Mouse (Mus musculus) granulocyte monocyte progenitor cell, adult 5-6 weeks (primary cell): ENCODE results near the gene Sdhc. TPM values are rescaled to one million over a fixed set of nuclear protein-coding genes. Genes with fewer than 3 reads are reported as not detected.
"Not testable (repeated sequence)": the region's sequence is repeated elsewhere in the genome, so short reads cannot be mapped to it uniquely, and the experiment has no call there.

Experiments used
- ATAC-seq: replicated peaks from 2 replicates; pipeline ENCODE4 v1.8.0; 2016; ENCODE audit warnings: mild to moderate bottlenecking, moderate TSS enrichment, inconsistent platforms; ENCODE audit not compliant: poor library complexity, severe bottlenecking
- total RNA-seq, 2 experiments: library from RNA; stranded (forward) in 1 of 2; stranded (reverse) in 1 of 2; fragments of 200-712, 200-1000 nt in 1 of 2; fragments of >200 nt in 1 of 2; fragmentation: Nextera tagmentation in 1 of 2; gene quantifications; 2 replicates each; pipeline ENCODE4 v1.2.3; 2014 to 2017

The Sdhc gene
- total RNA-seq, 2 experiments from 2014 or later, result 112 to 119 TPM

DNA sequence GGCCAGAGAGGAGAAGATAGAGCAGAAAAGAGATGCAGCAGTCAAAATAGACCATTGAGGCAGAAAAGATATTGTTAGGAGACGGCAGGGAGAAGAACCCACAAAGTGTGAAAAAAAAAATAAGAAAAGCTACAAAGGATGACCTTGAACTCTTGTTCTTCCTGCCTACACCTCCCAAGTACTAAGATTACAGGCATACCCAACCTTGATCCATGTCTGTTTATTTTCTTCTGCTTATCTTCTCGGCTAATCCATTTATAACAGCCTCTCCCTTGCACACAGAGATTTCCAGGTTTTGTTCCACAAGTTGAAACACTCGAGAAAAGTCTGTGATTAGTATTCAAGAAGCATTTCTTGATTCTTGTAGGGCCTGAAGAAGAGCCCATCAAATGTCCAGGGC, 19.5 kb upstream of the Sdhc start:
- no peak for ATAC-seq

DNA sequence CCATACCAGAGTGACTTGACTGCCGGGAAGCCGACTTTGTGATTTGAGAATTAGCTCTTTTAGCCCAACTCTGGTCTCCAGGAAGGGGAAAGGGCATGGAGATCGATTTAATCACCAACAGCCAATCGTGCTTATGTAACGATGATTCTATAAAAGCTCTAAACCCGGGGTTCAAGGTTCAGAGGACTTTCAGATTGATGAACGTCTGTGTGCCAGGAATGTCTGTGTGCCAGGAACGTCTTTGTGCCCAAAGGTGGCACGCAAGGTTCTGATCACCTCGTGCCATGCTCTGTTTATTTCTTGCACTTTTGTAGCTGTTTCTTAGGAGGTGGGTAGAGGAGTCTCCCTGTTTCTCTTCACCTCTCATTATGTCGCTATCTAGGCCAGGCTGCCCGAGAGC, 18.5 kb upstream of the Sdhc start:
- ATAC-seq, result no peak

DNA sequence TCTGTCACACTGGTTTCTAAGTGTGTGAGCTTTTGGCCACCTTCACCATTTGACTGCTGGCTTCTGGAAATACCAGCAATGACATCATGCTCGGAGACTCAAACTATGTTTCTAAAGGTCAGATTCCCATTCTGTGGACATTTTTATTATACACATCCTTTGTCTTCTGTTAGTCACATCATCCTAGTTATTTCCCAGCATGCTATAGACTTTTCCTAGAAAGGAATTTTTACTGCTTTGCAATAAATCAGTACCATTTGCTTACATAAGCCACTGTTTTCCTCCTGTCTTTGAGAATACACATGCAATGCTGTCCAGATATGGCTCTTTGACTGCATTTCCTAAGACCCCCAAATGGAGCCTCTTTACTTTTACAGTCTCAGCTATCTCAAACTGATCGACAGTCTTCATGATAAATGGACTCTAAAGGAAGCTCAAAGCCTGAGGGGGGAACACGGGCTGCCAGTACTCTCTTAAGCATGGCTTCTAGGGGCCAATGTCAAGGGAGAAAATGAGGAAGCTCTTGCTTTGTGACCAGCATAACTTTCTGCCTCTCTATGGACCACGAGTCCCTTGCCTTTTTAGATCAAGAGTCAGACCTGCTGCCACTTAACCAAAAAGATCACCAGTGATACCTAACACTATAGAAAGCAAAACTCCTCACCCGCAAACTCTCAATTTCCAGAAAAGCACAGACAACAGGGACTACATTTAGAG, 15.4 kb upstream of the Sdhc start:
- ATAC-seq, result peak; percentile 59; the same call in 1 of the 2 replicates

DNA sequence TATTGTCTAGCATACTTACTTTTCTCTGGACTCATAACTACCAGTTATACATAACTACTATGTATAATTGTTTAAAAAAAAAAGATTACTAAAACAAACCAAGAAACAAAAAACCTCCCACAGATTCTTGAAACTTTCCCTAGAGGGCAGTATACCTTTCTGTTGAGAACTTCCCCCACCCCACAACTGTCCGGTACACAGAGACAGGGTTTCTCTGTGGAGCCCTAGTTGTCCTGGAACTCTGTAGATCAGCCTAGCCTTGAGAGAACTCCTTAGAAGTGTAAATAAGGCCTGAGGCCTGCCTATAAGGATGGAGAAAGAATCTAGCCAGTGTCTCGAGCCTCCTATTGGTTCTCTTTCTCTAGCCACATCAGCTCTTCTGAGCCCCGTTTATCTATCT, 13.9 kb upstream of the Sdhc start:
- peak; percentile 47 for ATAC-seq

DNA sequence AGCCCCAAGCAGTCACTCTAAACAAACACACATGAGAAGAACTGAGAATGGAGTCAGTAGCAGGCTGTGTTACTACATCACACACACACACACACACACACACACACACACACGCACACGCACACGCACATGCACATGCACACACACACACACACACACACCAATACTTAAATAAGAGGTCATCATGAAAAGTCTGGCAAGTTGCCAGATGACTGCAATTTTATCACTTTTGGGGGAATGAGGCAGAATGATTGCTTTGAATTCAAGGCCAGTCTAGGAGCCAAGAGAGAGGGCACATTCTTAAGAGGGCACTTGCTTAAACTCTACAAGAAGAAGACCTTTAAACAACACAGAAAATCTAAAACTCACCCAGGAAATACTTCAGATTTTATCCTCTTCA, 12.1 kb upstream of the Sdhc start:
- no peak for ATAC-seq

DNA sequence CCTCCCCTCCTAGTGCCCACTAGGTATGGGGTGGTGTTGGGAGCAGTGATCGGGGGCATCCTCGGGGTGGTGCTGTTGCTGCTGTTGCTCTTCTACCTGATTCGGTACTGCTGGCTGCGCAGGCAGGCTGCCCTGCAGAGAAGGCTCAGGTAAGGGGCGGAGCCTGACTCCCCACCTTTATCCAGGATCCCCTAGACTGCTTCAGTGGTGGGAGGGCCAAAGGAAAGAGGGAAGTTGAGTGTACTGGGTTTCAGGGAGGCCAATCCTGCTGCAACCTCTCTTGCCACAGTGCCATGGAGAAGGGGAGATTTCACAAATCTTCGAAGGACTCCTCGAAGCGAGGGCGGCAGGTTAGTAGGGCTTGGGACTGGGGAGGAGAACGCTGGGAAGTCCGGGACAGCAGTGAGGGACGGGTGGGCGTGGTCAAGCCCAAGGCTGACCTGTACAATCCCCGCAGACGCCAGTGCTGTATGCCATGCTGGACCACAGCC, 9.1 kb upstream of the Sdhc start:
- ATAC-seq, result peak; percentile 83

DNA sequence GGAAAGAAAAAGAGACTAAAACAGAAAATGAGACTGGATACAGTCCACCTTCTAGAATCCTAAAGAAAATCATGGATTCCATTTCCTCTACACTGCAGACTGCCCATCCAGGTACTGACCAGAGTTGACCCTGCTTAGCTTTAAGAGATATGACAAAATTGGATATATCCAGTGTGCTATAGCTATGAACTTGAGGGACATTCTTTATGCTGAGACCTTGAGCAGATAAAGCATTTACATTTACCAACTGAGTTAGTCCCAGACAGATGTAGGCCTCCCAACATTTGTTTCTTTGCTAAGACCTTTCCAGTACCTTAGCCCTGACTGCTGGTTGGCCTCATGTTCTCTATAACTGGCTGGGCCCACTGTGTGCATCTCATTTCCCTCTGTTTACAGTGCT, 7.6 kb upstream of the Sdhc start:
- ATAC-seq, result no peak

DNA sequence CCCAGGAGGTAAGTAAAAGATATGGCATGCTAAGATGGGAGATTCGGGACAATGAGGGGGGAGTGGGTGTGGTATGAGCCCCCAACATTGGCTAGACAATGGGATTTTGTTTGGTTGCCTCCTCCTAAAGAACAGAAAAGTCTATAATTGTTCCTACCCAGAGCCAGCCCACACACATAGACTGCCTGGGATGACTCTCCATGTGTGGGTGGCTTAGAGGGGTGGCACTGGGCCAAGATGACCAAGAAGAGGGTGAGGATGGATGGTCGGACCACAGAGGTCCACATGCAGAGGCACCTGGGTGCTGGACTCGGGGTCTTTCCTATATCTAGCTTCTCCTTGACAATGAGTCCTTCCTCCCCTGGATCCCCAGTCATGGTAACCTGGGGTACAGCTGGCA, 6.2 kb upstream of the Sdhc start:
- ATAC-seq, result no peak

DNA sequence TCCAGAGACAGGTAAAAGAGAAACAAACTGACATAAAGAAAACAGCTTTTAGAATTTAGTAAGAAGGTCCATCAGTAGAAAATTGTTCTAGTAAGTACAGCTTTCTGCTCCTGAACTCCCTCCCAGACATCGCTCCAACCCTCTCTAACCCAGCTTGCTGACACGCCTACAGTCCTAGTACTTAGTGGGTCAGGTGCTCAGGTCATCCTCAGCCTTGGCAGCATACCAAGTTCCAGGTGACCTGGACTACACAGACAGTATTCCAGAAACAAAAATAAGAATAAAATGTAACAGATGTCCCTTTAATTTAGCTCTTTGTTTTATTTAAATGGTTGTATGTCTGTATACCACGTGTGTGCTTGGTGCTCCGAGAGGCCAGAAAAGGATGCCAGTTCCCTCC, 1.6 kb upstream of the Sdhc start:
- ATAC-seq, result no peak

DNA sequence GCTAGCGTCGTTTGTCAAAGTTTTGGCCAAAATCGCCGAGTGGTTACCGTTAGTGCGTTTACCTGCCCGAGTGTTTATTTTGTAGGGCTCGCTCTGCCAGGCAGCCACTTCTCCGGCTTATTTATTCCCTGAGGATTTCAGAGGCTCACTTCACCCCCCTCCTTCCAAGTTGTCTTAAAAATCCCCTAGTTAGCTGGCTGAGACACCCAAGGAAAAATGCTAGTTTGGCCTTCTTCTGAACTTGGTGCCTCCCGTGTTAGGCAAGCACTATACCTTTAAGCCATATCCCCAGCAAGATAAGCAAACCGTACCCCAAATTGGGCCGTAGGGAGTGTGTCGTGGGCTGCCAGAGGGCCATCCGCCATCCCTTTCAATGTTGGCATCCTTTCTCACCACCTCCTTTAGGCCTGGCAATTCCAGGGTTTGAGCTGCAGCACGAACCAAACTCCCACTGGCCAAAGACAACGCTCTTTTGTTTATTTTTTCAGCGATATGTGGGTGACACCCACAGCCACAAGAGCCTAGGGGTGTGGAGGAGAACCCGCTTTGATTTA, 512 bp upstream of the Sdhc start:
- no peak for ATAC-seq

DNA sequence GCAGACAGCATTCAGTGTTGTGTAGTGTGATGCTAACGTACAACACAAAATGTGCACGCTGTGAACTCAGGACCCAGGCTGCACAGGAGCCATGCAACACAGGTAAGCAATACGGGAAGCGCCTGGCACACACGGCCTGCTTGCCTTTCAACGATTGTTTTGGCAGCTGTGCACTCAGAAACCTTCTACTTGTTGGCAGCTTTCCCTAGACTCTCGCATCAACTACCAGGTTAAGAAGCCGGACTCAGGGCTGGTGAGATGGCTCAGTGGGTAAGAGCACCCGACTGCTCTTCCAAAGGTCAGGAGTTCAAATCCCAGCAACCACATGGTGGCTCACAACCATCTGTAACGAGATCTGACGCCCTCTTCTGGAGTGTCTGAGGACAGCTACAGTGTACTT, 7.4 kb downstream of the Sdhc start:
- ATAC-seq, result not testable (repeated sequence)

DNA sequence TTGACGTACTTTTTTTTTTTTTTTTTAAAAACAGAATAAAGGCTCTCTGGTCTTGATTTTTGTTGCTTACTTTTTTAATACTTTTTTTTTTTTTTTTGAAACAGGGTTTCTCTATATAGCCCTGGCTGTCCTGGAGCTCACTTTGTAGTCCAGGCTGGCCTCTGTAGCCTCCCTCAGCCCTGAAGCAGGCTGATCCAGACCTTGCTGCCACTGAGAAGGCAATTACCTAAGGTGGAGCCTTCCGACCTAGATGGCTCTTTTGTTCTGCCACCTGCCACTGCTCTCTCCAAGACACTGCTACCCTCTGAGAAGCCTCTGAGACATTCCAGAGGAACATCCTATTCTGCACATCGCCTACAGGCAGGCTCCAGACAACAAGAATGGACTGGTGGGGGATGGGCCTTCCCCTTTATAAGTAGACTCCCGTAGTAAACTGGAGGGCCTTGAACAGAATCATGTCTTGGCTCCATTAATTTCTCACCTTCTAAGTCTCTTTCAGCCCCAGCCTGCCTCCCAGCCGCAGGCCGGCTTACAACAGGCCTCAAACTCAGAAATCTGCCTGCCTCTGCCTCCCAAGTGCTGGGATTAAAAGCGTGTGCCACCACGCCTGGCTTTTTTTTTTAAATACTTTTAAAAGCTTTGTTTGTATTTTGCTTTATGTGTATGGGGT, 12.8 kb downstream of the Sdhc start:
- not testable (repeated sequence) for ATAC-seq

DNA sequence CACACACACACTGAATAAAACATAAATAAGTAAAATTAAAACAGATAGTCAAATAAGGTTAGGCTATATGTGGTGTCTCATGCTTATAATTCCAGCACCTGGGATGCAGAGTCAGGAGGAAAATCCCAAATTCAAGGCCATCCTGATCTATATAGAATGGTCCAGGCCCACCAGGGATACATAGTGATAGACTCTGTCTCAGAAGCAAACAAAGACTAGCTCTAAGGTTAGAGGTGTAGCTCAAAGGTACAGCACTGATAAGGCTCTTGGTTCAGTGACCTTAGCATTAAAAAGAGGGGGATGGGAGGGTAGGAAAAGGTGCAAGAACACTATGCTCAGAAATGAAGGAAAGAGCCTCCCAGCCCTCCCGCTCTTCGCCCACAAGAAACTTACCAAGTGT, 14.8 kb downstream of the Sdhc start:
- no peak for ATAC-seq

DNA sequence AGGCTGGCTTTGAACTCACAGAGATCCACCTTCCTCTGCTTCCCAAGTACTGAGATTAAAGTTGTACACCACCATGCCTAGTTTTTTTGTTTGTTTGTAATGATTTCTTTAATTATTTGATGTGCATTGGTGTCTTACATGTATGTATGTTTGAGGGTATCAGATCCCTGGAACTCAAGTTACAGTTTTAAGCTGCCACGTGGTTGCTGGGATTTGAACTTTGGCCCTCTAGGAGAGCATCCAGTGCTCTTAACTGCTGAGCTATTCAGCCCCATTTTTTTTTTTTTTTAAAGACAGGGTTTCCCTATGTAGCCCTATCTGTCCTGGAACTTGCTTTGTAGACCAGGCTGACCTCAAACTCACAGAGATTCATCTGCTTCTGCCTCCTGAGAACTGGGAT, 19.4 kb downstream of the Sdhc start:
- no peak for ATAC-seq

DNA sequence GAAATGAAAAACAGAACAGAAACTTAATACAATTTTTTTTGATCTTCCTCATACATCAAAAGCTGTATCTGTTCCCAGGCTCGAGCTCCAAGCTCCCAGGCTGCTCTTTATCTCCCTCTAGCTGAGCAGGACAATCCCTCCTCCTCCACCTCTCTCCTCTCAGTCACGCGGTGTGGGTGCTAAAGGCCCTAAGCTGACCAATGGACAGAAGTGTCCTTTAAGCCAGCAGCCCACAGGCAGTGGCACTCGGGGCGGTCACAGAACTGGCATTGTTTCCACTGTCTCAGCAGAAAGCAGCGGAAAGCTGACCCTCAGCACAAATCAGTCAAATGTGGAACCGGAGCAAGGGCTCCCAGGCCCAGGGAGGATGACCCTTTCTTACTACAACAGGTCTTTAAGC, 21.2 kb downstream of the Sdhc start:
- ATAC-seq, result no peak

DNA sequence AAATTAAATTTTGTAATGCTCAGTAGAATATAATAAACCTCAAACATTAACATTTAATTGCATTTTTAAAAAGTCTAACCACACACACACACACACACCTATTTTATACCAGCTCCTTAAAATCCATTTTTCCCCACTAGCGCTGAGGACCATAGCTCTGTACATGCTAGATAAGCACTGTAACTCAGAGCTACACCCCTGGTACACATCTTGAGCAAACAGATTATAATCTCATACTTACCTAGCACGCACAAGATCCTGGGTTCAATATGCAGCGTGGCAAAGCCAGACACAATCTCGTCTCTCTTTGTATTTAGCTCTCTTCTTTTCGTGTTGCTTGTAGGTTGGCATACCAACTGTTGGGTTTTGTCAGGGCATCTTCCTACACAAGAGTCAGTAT, 26.0 kb downstream of the Sdhc start:
- ATAC-seq, result no peak

DNA sequence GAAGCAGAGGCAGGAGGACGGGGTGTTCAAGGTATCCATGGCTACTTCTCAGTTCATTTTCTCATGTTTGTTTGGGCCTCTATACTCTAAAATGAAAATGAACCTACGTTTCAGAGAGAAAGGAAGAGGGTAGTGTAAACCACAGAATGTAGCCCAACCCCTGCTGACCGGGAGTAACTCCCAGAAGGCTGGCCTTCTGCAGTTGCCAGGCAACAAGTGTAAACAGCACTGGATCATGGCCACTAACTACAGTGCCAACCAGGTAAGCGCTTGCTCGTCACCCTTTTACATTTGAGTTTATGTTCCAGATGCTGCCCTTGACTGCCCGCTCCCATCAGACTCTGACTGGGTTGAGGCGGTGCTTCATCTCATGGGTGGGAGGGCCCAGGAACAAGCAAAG, 27.5 kb downstream of the Sdhc start:
- peak; percentile 85 for ATAC-seq

DNA sequence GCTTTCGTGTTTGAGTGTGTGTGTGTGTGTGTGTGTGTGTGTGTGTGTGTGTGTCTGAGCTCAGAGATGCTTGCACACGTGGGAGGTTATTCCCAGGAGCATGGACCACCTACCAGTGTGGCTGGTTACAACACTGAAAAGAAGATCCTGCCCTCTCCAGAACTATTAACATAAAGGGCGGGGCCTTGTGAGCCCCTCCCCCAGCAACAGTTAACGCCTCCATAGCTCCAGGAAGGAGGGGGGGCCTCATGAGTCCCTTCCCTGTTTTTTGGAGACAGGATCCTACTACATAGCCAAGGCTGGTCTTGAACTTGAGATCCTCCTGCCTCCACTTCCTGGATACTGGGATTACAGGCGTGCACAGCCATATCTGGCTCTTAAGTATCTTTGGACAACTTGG, 28.6 kb downstream of the Sdhc start:
- ATAC-seq, result peak; percentile 22

DNA sequence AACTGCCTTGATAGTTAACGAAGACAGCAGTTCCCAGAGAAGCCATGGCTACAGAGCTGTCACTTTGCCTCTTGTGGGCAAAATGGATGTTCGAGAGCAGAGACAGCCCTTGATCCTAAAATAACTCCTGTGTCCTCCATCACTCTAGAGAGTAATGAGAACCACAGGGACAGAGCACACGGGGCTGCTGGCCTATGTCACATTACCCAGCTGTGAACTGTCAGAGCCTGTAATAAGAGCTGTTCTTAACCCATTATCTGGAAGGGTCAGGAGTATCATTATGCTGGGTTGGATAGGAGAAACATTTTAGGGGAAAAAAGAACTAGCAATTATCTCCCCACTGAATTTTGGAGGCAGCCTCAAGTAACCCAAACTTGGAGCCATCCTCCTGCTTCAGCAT, 29.5 kb downstream of the Sdhc start:
- ATAC-seq, result no peak

DNA sequence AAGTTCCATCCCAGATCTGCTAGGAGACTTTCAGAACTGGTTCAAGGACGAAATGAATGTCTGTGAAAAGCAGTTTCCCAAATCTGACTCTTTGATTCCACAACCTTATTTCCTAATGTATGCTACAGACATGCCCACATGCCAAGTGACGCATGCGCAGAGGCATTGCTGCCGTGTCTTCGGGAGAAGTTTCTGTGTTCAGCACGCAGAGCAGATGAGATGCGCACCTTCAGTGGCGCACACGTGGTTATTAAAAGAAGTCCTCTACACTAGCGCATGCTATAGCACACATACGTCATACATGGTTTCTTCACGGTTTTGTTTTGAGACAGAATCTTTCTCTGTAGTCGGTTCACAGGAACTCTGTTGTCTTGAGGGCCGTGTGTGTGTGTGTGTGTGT, 31.0 kb downstream of the Sdhc start:
- ATAC-seq, result no peak

DNA sequence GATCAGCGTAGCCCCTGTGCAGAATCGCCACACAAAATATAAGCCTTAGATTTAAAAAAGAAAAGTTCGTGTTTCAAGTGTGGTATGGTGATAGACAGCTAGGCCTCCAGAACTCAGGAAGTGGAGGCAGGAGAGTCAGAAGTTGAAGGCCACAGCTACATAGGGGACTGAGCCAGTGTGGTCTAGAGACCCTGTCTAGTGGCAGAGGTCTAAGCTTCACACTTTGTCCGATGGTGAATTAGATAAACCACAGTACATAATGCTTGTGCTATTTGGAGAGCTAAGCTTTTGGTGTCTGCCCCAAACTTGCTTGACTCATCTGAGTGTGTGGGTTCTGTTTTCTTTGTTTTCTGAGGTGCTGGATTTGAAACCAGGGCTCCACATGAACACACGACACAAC, 31.4 kb downstream of the Sdhc start:
- no peak for ATAC-seq

DNA sequence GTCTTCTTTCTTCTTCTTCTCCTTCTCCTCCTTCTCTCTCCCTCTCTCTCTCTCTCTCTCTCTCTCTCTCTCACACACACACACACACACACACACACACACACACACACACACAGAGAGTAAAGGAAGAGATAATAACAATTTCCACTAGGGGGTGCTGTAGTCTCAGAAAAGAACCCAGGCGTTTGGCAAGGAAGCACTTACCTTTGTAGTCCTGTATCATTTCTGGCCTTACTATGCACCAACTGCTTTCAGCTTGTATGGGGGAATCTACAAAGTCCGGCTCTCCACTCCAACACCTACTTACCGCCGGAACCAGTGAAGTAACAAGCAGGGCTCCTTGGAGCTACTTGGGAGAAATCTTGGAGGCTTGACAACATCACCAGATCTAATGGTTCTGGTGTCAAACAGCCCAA, 32.1 kb downstream of the Sdhc start:
- ATAC-seq, result peak; percentile 36
